Mouse (Mus musculus) mammary gland, adult 2 months (tissue): ENCODE measurements around the gene Atxn7l3b. TPM values are rescaled to one million over a fixed set of nuclear protein-coding genes. Genes with fewer than 3 reads are reported as not detected.

Experiments used
- polyA plus RNA-seq: library from polyadenylated mRNA; depleted of rRNA; stranded (reverse); fragments of >200 nt; gene quantifications from 2 replicates; pipeline ENCODE4 v1.2.3, GENCODE M21; 2012; ENCODE audit warnings: low replicate concordance; rRNA removed

The Atxn7l3b gene
- polyA plus RNA-seq, result 26.0 and 27.9 TPM in 2 replicates

GRCm38 (mm10) chr10:112928452-112929221 lies at the start of gene Atxn7l3b:
Gene Atxn7l3b, minus strand, starts transcription at chr10:112929001.

